Mouse (Mus musculus) heart, embryonic 10.5 days (tissue): ENCODE results near the gene Dcst1. TPM values are rescaled to one million over a fixed set of nuclear protein-coding genes. Genes with fewer than 3 reads are reported as not detected.
A peak's percentile ranks its signal among the peaks of the same experiment; 100 is the strongest.

Source experiments
- DNase-seq: peaks from one replicate; pipeline ENCODE4 v3.0.0-alpha.2; 2017; ENCODE audit warnings: low spot score
- H3K27ac ChIP-seq: fragments of 300-500 bp; sonication (generic); 2 replicates; pipeline ENCODE4 v1.5.1; 2016; ENCODE audit warnings: mild to moderate bottlenecking
- H3K27me3 ChIP-seq: fragments of 300-500 bp; sonication (generic); 2 replicates; pipeline ENCODE4 v1.6.1; 2016; ENCODE audit warnings: mild to moderate bottlenecking; ENCODE audit not compliant: poor library complexity, insufficient read depth, severe bottlenecking
- H3K36me3 ChIP-seq: fragments of 300-500 bp; sonication (generic); 2 replicates; pipeline ENCODE4 v1.6.1; 2016; ENCODE audit warnings: mild to moderate bottlenecking, moderate library complexity
- H3K4me1 ChIP-seq: fragments of 300-500 bp; sonication (generic); 2 replicates; pipeline ENCODE4 v1.6.1; 2016; ENCODE audit warnings: mild to moderate bottlenecking
- H3K4me3 ChIP-seq: fragments of 300-500 bp; sonication (generic); 2 replicates; pipeline ENCODE4 v1.5.1; 2016; ENCODE audit warnings: mild to moderate bottlenecking, moderate library complexity
- H3K9me3 ChIP-seq: fragments of 300-500 bp; sonication (generic); 2 replicates; pipeline ENCODE4 v1.6.1; 2016; ENCODE audit warnings: mild to moderate bottlenecking, moderate library complexity
- WGBS: fragments of 180-500 bp; shearing (Covaris S2); methylation state at CpG from one replicate; pipeline ENCODE4 v1.1.7; 2016; 5-methylcytosine and 5-hydroxymethylcytosine counted together
- polyA plus RNA-seq: library from polyadenylated mRNA; unstranded; fragments of >200 nt; fragmentation: Nextera tagmentation; extraction: Ambion mirVana; gene quantifications from 2 replicates; pipeline ENCODE4 v1.2.1, GENCODE M21; 2016

Dcst1 gene
- polyA plus RNA-seq, 1 experiment from 2014 or later, result 0.10 TPM

- 8% methylated on average over 21 of the region's 21 CpGs for WGBS
- H3K9me3 ChIP-seq, result no peaks in the 10 kb centered on the region
- H3K4me3 ChIP-seq, result peak overlapping the region; percentile 76
- no peak overlapping the region for H3K27ac ChIP-seq
- peaks cover 77% of the 10 kb centered on the region for H3K4me1 ChIP-seq
- no peak for DNase-seq
- H3K27me3 ChIP-seq, result peaks cover 71% of the 10 kb centered on the region
- H3K36me3 ChIP-seq, result no peaks in the 10 kb centered on the region
Observed at GRCm38 (mm10) chr3:89318971-89319590, 46.0 kb downstream of the Dcst1 start.

- peaks cover 78% of the 10 kb centered on the region for H3K4me1 ChIP-seq
- no peak overlapping the region for H3K27ac ChIP-seq
- DNase-seq, result no peak
- H3K36me3 ChIP-seq, result no peaks in the 10 kb centered on the region
- WGBS, result 70% methylated on average over 8 of the region's 8 CpGs
- H3K9me3 ChIP-seq, result no peaks in the 10 kb centered on the region
- no peak overlapping the region for H3K4me3 ChIP-seq
- H3K27me3 ChIP-seq, result peaks cover 64% of the 10 kb centered on the region
Observed at GRCm38 (mm10) chr3:89318316-89318715, 46.7 kb downstream of the Dcst1 start.

DNA sequence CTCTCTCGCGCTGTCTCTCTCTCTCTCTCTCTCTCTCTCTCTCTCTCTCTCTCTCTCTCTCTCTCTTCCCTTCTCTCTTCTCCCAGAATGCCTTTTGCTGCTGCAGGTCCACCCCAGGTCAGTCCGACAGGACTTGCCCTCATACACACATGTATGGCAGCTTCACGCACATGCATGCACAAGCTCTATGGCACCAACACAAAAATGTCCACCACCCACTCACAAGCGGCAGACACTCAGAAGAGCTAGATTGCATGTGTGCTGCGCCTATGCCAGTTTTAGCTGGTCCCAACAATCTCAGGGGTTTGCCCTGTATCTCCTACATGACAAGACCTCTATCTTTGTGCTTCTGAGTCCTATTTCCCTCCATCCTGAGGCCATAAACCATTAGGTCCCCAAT, 47.8 kb downstream of the Dcst1 start:
- no peaks in the 10 kb centered on the region for H3K36me3 ChIP-seq
- no peak overlapping the region for H3K27ac ChIP-seq
- peaks cover 71% of the 10 kb centered on the region for H3K4me1 ChIP-seq
- WGBS, result 68% methylated on average over 6 of the region's 6 CpGs
- peaks cover 53% of the 10 kb centered on the region for H3K27me3 ChIP-seq
- H3K4me3 ChIP-seq, result peak overlapping the region; percentile 57; the same call in 1 of the 2 replicates
- no peaks in the 10 kb centered on the region for H3K9me3 ChIP-seq
- DNase-seq, result no peak

DNA sequence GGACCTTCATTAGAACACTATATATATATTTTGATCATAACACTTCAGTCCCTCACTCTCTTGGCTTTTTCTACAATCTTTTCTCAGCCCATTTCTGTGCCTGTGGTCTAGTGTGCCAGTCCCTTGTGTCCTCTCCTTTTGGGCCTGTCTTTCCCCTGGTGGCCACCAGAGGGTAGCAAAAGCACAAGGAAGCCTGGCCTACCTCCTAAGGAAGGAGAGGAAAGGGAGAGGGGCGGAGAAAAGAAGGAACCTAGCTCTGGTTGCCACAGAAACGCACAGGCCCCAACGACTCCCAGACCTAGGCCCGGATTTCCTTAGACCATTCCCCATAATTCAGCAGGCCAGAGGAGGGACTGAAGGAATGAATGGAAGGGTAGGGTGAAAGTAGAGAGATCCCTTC, 48.2 kb downstream of the Dcst1 start:
- H3K4me3 ChIP-seq, result peak overlapping the region; percentile 57; the same call in 1 of the 2 replicates
- WGBS, result 3% methylated on average over 4 of the region's 4 CpGs
- DNase-seq, result no peak
- no peaks in the 10 kb centered on the region for H3K9me3 ChIP-seq
- H3K36me3 ChIP-seq, result no peaks in the 10 kb centered on the region
- H3K4me1 ChIP-seq, result peaks cover 67% of the 10 kb centered on the region
- peaks cover 49% of the 10 kb centered on the region for H3K27me3 ChIP-seq
- H3K27ac ChIP-seq, result no peak overlapping the region

GRCm38 (mm10) chr3:89315930-89316831, 48.9 kb downstream of the Dcst1 start:
- WGBS, result 21% methylated on average over 40 of the region's 40 CpGs
- no peaks in the 10 kb centered on the region for H3K36me3 ChIP-seq
- H3K27ac ChIP-seq, result peak overlapping the region; percentile 67; the same call in 1 of the 2 replicates
- H3K27me3 ChIP-seq, result peaks cover 42% of the 10 kb centered on the region
- no peaks in the 10 kb centered on the region for H3K9me3 ChIP-seq
- DNase-seq, result no peak
- H3K4me1 ChIP-seq, result peaks cover 60% of the 10 kb centered on the region
- H3K4me3 ChIP-seq, result peak overlapping the region; percentile 57

GRCm38 (mm10) chr3:89315195-89315929, 49.7 kb downstream of the Dcst1 start:
- H3K36me3 ChIP-seq, result no peaks in the 10 kb centered on the region
- peak; percentile 89 for DNase-seq
- H3K4me3 ChIP-seq, result peak overlapping the region; percentile 57
- WGBS, result 9% methylated on average over 26 of the region's 26 CpGs
- peaks cover 34% of the 10 kb centered on the region for H3K27me3 ChIP-seq
- no peaks in the 10 kb centered on the region for H3K9me3 ChIP-seq
- peak overlapping the region; percentile 67 for H3K27ac ChIP-seq
- H3K4me1 ChIP-seq, result peaks cover 52% of the 10 kb centered on the region

- peak overlapping the region; percentile 57 for H3K4me3 ChIP-seq
Observed at GRCm38 (mm10) chr3:89314791-89315190, 50.3 kb downstream of the Dcst1 start.

GRCm38 (mm10) chr3:89314340-89314739, 50.7 kb downstream of the Dcst1 start:
- no peaks in the 10 kb centered on the region for H3K36me3 ChIP-seq
- peaks cover 42% of the 10 kb centered on the region for H3K4me1 ChIP-seq
- H3K9me3 ChIP-seq, result no peaks in the 10 kb centered on the region
- H3K27me3 ChIP-seq, result peaks cover 24% of the 10 kb centered on the region
- no peak for DNase-seq
- WGBS, result 66% methylated on average over 5 of the region's 5 CpGs
- H3K27ac ChIP-seq, result 0 out of 2 replicates have a peak overlapping the region, but pooled peaks have one; percentile 67
- no peak overlapping the region for H3K4me3 ChIP-seq

More at GRCm38 (mm10) chr3:89314791-89315190, 50.3 kb downstream of the Dcst1 start:
- no peak for DNase-seq
- no peaks in the 10 kb centered on the region for H3K9me3 ChIP-seq
- peaks cover 47% of the 10 kb centered on the region for H3K4me1 ChIP-seq
- peak overlapping the region; percentile 67 for H3K27ac ChIP-seq
- peaks cover 28% of the 10 kb centered on the region for H3K27me3 ChIP-seq
- no peaks in the 10 kb centered on the region for H3K36me3 ChIP-seq
- 52% methylated on average over 2 of the region's 2 CpGs for WGBS

GRCm38 (mm10) chr3:89308089-89308488, 57.0 kb downstream of the Dcst1 start:
- Histone ChIP-seq H3K27me3 (no peaks in the 10 kb centered on the region), H3K27ac (no peak overlapping the region), H3K4me1 (peaks cover 15% of the 10 kb centered on the region), H3K36me3 (no peaks in the 10 kb centered on the region), H3K9me3 (no peaks in the 10 kb centered on the region), H3K4me3 (no peak overlapping the region)
- WGBS, result 5% methylated on average over 9 of the region's 9 CpGs
- peak; percentile 87 for DNase-seq

DNA sequence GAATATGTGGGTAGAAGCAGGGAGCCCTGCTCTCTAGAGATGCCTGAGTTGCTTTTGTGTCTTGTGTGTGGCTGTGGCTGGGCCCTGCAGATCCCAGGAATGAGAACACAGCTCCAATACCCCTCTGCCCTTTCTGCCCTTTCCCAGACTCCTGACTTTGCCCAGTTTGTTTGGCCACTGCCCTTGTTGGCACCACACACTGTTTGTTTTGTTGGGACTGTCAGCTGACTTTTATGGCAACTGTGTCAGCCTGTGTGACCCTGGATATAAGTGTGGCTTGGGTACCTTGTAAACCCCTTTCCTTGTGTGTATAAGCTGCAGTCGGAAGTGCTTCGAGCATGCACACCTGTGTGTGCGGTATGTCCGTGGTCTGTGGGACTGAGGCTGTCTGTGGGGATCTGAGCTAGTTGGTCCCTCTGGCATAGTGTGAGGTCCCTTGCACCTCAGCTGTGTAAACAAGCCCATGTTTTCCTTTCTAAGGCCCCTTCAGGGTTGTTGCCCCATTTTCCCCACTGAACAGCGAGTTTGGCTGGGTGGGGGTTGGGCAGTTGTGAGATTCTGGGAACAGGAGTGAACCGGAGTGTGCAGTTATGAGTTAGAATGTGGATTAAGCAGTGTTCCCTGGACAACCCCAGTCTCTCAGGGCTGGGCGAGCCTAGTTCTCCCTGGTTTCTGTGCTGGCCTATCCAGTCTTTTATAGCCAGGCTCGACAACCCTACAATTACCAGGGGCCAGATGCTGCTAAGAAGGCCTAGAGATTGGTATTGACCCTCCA, 59.3 kb downstream of the Dcst1 start:
- Histone ChIP-seq H3K27ac (no peak overlapping the region), H3K9me3 (no peaks in the 10 kb centered on the region), H3K36me3 (no peaks in the 10 kb centered on the region), H3K4me3 (no peak overlapping the region), H3K27me3 (no peaks in the 10 kb centered on the region), H3K4me1 (peaks cover 15% of the 10 kb centered on the region)
- WGBS, result 71% methylated on average over 8 of the region's 8 CpGs
- DNase-seq, result no peak

GRCm38 (mm10) chr3:89305105-89305504, 59.9 kb downstream of the Dcst1 start:
- no peak overlapping the region for H3K4me3 ChIP-seq
- WGBS, result 61% methylated on average over 4 of the region's 4 CpGs
- H3K9me3 ChIP-seq, result no peaks in the 10 kb centered on the region
- no peak overlapping the region for H3K27ac ChIP-seq
- no peak for DNase-seq
- no peaks in the 10 kb centered on the region for H3K36me3 ChIP-seq
- H3K27me3 ChIP-seq, result no peaks in the 10 kb centered on the region
- H3K4me1 ChIP-seq, result peaks cover 15% of the 10 kb centered on the region

GRCm38 (mm10) chr3:89304440-89304839, 60.6 kb downstream of the Dcst1 start:
- H3K27ac ChIP-seq, result no peak overlapping the region
- 49% methylated on average over 6 of the region's 6 CpGs for WGBS
- no peak for DNase-seq
- H3K4me1 ChIP-seq, result peaks cover 19% of the 10 kb centered on the region
- H3K36me3 ChIP-seq, result no peaks in the 10 kb centered on the region
- no peaks in the 10 kb centered on the region for H3K9me3 ChIP-seq
- no peaks in the 10 kb centered on the region for H3K27me3 ChIP-seq
- H3K4me3 ChIP-seq, result no peak overlapping the region
